Mouse (Mus musculus): ENCODE measurements around the gene Omt2a. TPM values are rescaled to one million over a fixed set of nuclear protein-coding genes. Genes with fewer than 3 reads are reported as not detected.
"Not testable (repeated sequence)": the region's sequence is repeated elsewhere in the genome, so short reads cannot be mapped to it uniquely, and the experiment has no call there.

The Omt2a gene
- polyA plus RNA-seq, 2 experiments from 2014 or later = not detected

- not testable (repeated sequence) for ATAC-seq
Observed at GRCm38 (mm10) chr9:78296089-78296488, 18.5 kb downstream of the Omt2a start.

- ATAC-seq = not testable (repeated sequence)
Observed at GRCm38 (mm10) chr9:78294781-78295180, 19.8 kb downstream of the Omt2a start.

- ATAC-seq = not testable (repeated sequence)
Observed at GRCm38 (mm10) chr9:78293683-78294082, 20.9 kb downstream of the Omt2a start.

GRCm38 (mm10) chr9:78292462-78292861, 22.1 kb downstream of the Omt2a start:
- ATAC-seq = not testable (repeated sequence)

GRCm38 (mm10) chr9:78289723-78290122, 24.9 kb downstream of the Omt2a start, which contains the start of gene Gm10639:
TSS of gene Gm10639 (plus strand) at chr9:78289923.
- not testable (repeated sequence) for ATAC-seq

- not testable (repeated sequence) for ATAC-seq
Observed at GRCm38 (mm10) chr9:78289063-78289462, 25.5 kb downstream of the Omt2a start.

GRCm38 (mm10) chr9:78282002-78282711, 32.4 kb downstream of the Omt2a start:
- not testable (repeated sequence) for ATAC-seq

- ATAC-seq = not testable (repeated sequence)
Observed at GRCm38 (mm10) chr9:78270945-78271344, 43.7 kb downstream of the Omt2a start.

Other genes with a start within 250 kb of the Omt2a start
- 10 to 100 TPM; 25.4 to 29.3 TPM for gene Fbxo9, start 205.7 kb downstream of the Omt2a start, polyA plus RNA-seq (2017; shearing (Covaris generic))
- gene Ick, start 205.6 kb downstream of the Omt2a start, polyA plus RNA-seq (2017; shearing (Covaris generic)) = 10 to 100 TPM in 1 of 2 experiments, 1 to 10 TPM in 1; 9.0 to 10.2 TPM
- 10 to 100 TPM; 64.6 to 66.5 TPM for gene Gsta4, start 132.0 kb downstream of the Omt2a start, polyA plus RNA-seq (2017; shearing (Covaris generic))
- gene Gsta1, start 84.1 kb downstream of the Omt2a start, polyA plus RNA-seq (2017; shearing (Covaris generic)) = not detected
- not detected for gene Gm3776, start 57.7 kb downstream of the Omt2a start, polyA plus RNA-seq (2017; shearing (Covaris generic))
- gene Gm10639, start 24.9 kb downstream of the Omt2a start, polyA plus RNA-seq (2017; shearing (Covaris generic)) = not detected
- gene Omt2b, start 12.8 kb upstream of the Omt2a start, polyA plus RNA-seq (2017; shearing (Covaris generic)) = not detected
- not detected for gene Gsta2, start 41.0 kb upstream of the Omt2a start, polyA plus RNA-seq (2017; shearing (Covaris generic))
- not detected for gene Dppa5a, start 53.4 kb upstream of the Omt2a start, polyA plus RNA-seq (2017; shearing (Covaris generic))
- gene Ooep, start 63.9 kb upstream of the Omt2a start, polyA plus RNA-seq (2017; shearing (Covaris generic)) = not detected
- gene Ddx43, start 81.0 kb upstream of the Omt2a start, polyA plus RNA-seq (2017; shearing (Covaris generic)) = 1 to 10 TPM; 2.6 to 4.7 TPM
- 1 to 10 TPM; 2.3 to 3.1 TPM for gene Cgas, start 128.4 kb upstream of the Omt2a start, polyA plus RNA-seq (2017; shearing (Covaris generic))
- 10 to 100 TPM; 15.6 to 19.1 TPM for gene Mto1, start 133.4 kb upstream of the Omt2a start, polyA plus RNA-seq (2017; shearing (Covaris generic))
- gene Gm17324, start 134.0 kb upstream of the Omt2a start, polyA plus RNA-seq (2017; shearing (Covaris generic)) = under 1 TPM in 1 of 2 experiments, not detected in 1; 0.51 TPM
- gene Eef1a1, start 174.4 kb upstream of the Omt2a start, polyA plus RNA-seq (2017; shearing (Covaris generic)) = over 10,000 TPM; 10,256 to 11,102 TPM